In the genomic region with DNA sequence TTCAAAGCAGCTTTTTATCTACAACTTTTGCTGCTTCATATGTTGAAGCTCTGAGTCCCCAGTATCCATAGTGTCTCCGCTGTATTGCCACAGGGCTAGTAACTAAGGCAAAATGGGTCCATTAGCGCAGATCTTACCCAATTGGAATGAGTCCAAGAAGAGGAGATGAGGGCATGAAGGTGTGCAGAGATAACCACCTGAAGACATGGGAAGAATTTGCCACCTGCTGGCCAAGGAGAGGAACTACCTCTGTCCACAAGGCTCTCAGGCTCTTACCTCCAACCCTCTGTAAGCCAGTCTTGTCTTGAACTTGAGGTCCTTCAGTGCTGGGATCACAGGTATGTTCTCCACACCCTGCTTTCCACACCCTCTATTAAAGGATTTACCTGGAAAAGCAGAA, we compare ENCODE assay signal across 8 mouse cellular contexts. TPM values are rescaled to one million over a fixed set of nuclear protein-coding genes. Genes with fewer than 3 reads are reported as not detected.
A peak's percentile ranks its signal among the peaks of the same experiment; 100 is the strongest.
DNase-seq lines count a peak whose midpoint lies in the region; ATAC-seq lines count a peak whose summit lies in the region.

No protein-coding gene starts in this region.

- no peaks in the 10 kb centered on the region for H3K27me3 ChIP-seq in hindbrain, embryonic 10.5 days (ENCODE audit: insufficient read depth, poor library complexity, severe bottlenecking)
- no peaks in the 10 kb centered on the region for H3K27me3 ChIP-seq in hindbrain, embryonic 16.5 days (replicated peaks; ENCODE audit: control insufficient read depth, insufficient read depth, low read length)

- H3K9me3 ChIP-seq in hindbrain, embryonic 10.5 days: no peaks in the 10 kb centered on the region
- no peaks in the 10 kb centered on the region for H3K9me3 ChIP-seq in hindbrain, embryonic 16.5 days (ENCODE audit: control insufficient read depth, low read length)

- H3K4me2 ChIP-seq in hindbrain, embryonic 16.5 days (ENCODE audit: low read length): no peak overlapping the region

- no peak for ATAC-seq in hindbrain, embryonic 16.5 days

- H3K4me1 ChIP-seq in hindbrain, embryonic 10.5 days (replicated peaks): no peaks in the 10 kb centered on the region
- no peaks in the 10 kb centered on the region for H3K4me1 ChIP-seq in hindbrain, embryonic 16.5 days (ENCODE audit: control insufficient read depth, insufficient read depth, low read depth, low read length)

- no peak overlapping the region for H3K4me3 ChIP-seq in hindbrain, embryonic 10.5 days
- H3K4me3 ChIP-seq in hindbrain, embryonic 16.5 days (ENCODE audit: low read length): no peak overlapping the region

- no peaks in the 10 kb centered on the region for H3K36me3 ChIP-seq in hindbrain, embryonic 10.5 days
- no peaks in the 10 kb centered on the region for H3K36me3 ChIP-seq in hindbrain, embryonic 16.5 days (ENCODE audit: control insufficient read depth, insufficient read depth, low read length)

- no peak overlapping the region for H3K27ac ChIP-seq in hindbrain, embryonic 10.5 days
- no peak overlapping the region for H3K27ac ChIP-seq in hindbrain, embryonic 16.5 days (ENCODE audit: low read depth, low read length)

- H3K9ac ChIP-seq in hindbrain, embryonic 16.5 days (ENCODE audit: low read depth, low read length): no peak overlapping the region

- DNase-seq in hindbrain, embryonic 10.5 days (ENCODE audit: low spot score): peak; percentile 3
- peak; percentile 60 for DNase-seq in CD4-positive helper T cell, adult 2 months (ENCODE audit: low read depth, low spot score)
- DNase-seq in R1 (ENCODE audit: low read depth, low spot score): peak; percentile 65
- peak; percentile 7 for DNase-seq in kidney, postnatal 14 days
- peak; percentile 5 for DNase-seq in testis, postnatal 14 days (ENCODE audit: low spot score)
- no peak for DNase-seq in layer of hippocampus, postnatal 25 days (ENCODE audit: extremely low spot score in 1 of 2, low spot score in 1 of 2)
- no peak for DNase-seq in urinary bladder, postnatal 4 days (ENCODE audit: low spot score in 2 of 2)

- 73% methylated on average over 2 of the region's 2 CpGs for WGBS in hindbrain, embryonic 10.5 days
- 73% methylated on average over 2 of the region's 2 CpGs for WGBS in hindbrain, embryonic 16.5 days

RNA-seq across cellular contexts. Expression of gene BC025446, which starts 27.1 kb away (rescaled TPM):
- not detected in 2 replicates for polyA plus RNA-seq in hindbrain, embryonic 10.5 days (2016; fragmentation: Nextera tagmentation; extraction: Ambion mirVana)
- not detected in 2 replicates for polyA plus RNA-seq in hindbrain, embryonic 16.5 days (2015; fragmentation: Nextera tagmentation; extraction: Ambion mirVana)
- not detected for total RNA-seq in layer of hippocampus, postnatal 25 days (2021)

RNA-seq across cellular contexts. Expression of gene Ly6g, which starts 34.1 kb away (rescaled TPM):
- polyA plus RNA-seq in hindbrain, embryonic 10.5 days (2016; fragmentation: Nextera tagmentation; extraction: Ambion mirVana): not detected in 2 replicates
- polyA plus RNA-seq in hindbrain, embryonic 16.5 days (2015; fragmentation: Nextera tagmentation; extraction: Ambion mirVana): not detected in 2 replicates
- total RNA-seq in layer of hippocampus, postnatal 25 days (2021): not detected

Comparison
In these comparisons a context has a peak if more than half of its experiments do, and no peak if none do; other contexts are left out.
1. DNase-seq: peak in hindbrain, embryonic 10.5 days (single experiment), CD4-positive helper T cell, adult 2 months (single experiment), R1 (single experiment), kidney, postnatal 14 days (single experiment) and testis, postnatal 14 days (single experiment); none in layer of hippocampus, postnatal 25 days (0 of 2) and urinary bladder, postnatal 4 days (0 of 2).